Mouse (Mus musculus) cerebellum, adult 2 months (tissue): ENCODE measurements around the gene Camta2.

Experiments
- CTCF ChIP-seq: fragments of 200-500 bp; IDR thresholded peaks from 2 replicates; pipeline ENCODE4 v1.5.1; 2011; ENCODE audit warnings: low read depth, mild to moderate bottlenecking, control low read depth, low read length, moderate library complexity, borderline replicate concordance; ENCODE audit not compliant: insufficient read depth
- POLR2A ChIP-seq: fragments of 200-500 bp; IDR thresholded peaks from 2 replicates; pipeline ENCODE4 v1.6.1; 2011; ENCODE audit warnings: low read length, control low read depth, borderline replicate concordance; ENCODE audit not compliant: insufficient read depth

DNA sequence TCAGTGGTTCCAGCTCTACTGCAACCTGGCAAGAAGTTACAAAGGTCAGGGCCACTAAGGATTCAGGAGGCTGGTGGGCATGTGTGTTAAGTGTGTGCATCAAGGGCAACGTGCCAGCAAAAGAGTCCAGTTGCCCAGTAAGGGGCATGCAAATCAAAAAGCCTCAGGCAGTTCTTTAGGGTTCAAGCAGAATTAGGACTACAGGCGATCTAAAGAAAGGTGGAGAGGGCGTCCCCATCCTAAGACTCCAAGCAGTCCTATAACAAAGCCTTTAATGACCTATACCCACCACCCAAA is 41.7 kb downstream of the Camta2 start:
- no peak for TF ChIP-seq POLR2A
- TF ChIP-seq CTCF = no peak
